Mouse (Mus musculus) liver, embryonic 13.5 days (tissue): ENCODE results near the gene Tshb. TPM values are rescaled to one million over a fixed set of nuclear protein-coding genes. Genes with fewer than 3 reads are reported as not detected.

Experiments used
- ATAC-seq: fragments of 200-750 bp; cut with Nextera tagmentation; 2 replicates; pipeline ENCODE4 v1.8.0; 2017; ENCODE audit warnings: low read depth, mild to moderate bottlenecking, moderate number of reproducible peaks, moderate library complexity
- DNase-seq: peaks from one replicate; pipeline ENCODE4 v3.0.0; 2022
- H3K27ac ChIP-seq: fragments of 300-500 bp; sonication (generic); 2 replicates; pipeline ENCODE4 v1.5.1; 2015; ENCODE audit warnings: moderate library complexity, mild to moderate bottlenecking, inconsistent platforms
- H3K27me3 ChIP-seq: fragments of 300-500 bp; sonication (generic); 2 replicates; pipeline ENCODE4 v1.6.1; 2015; ENCODE audit warnings: mild to moderate bottlenecking, inconsistent platforms
- H3K36me3 ChIP-seq: fragments of 300-500 bp; sonication (generic); 2 replicates; pipeline ENCODE4 v1.6.1; 2015; ENCODE audit warnings: mild to moderate bottlenecking, inconsistent platforms
- H3K4me1 ChIP-seq: fragments of 300-500 bp; sonication (generic); replicated peaks from 2 replicates; pipeline ENCODE4 v1.6.1; 2015; ENCODE audit warnings: inconsistent platforms
- H3K4me2 ChIP-seq: fragments of 300-500 bp; sonication (generic); 2 replicates; pipeline ENCODE4 v1.6.1; 2015; ENCODE audit warnings: inconsistent platforms, mild to moderate bottlenecking, moderate library complexity
- H3K4me3 ChIP-seq: fragments of 300-500 bp; sonication (generic); replicated peaks from 2 replicates; pipeline ENCODE4 v1.5.1; 2015; ENCODE audit warnings: mild to moderate bottlenecking, inconsistent platforms
- H3K9ac ChIP-seq: fragments of 300-500 bp; sonication (generic); 2 replicates; pipeline ENCODE4 v1.6.1; 2015; ENCODE audit warnings: mild to moderate bottlenecking, inconsistent platforms
- H3K9me3 ChIP-seq: fragments of 300-500 bp; sonication (generic); replicated peaks from 2 replicates; pipeline ENCODE4 v1.6.1; 2016; ENCODE audit warnings: inconsistent platforms
- WGBS: fragments of 180-500 bp; shearing (Covaris S2); methylation state at CpG from one replicate; pipeline ENCODE4 v1.1.7; 2015; ENCODE audit not compliant: insufficient replicate concordance; 5-methylcytosine and 5-hydroxymethylcytosine counted together
- polyA plus RNA-seq: library from polyadenylated mRNA; unstranded; fragments of >200 nt; fragmentation: Nextera tagmentation; extraction: Ambion mirVana; gene quantifications from 2 replicates; pipeline ENCODE4 v1.2.1, GENCODE M21; 2015

The Tshb gene
- polyA plus RNA-seq, 1 experiment from 2014 or later, result 0.15 TPM

DNA sequence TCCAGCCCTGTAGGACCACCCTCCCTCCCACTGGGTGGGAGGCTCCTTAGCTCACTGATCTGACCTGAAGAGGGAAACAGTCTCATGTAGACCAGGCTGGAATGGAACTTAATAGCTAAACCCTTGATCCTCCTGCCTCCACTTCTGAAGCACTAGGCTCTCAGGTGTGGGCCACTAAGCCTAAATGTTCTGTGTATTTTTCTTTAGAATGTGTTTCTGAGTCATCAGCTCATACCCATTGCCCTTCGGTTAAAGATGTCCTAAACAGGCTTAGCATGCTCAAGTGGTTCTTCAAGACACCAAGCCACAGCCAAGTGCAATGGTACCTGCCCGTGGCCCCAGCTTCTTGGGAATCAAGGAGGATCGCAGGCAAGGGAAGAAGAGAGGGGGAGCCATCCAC, 31.0 kb downstream of the Tshb start:
- no peak overlapping the region for H3K27ac ChIP-seq
- H3K4me2 ChIP-seq, result no peak overlapping the region
- ATAC-seq, result no peak
- H3K4me1 ChIP-seq, result 0 out of 2 replicates have a peak, but pooled peaks cover 3% of the 10 kb centered on the region
- H3K9me3 ChIP-seq, result no peaks in the 10 kb centered on the region
- no peak for DNase-seq
- no peak overlapping the region for H3K9ac ChIP-seq
- no peak overlapping the region for H3K4me3 ChIP-seq
- H3K36me3 ChIP-seq, result no peaks in the 10 kb centered on the region
- no peaks in the 10 kb centered on the region for H3K27me3 ChIP-seq
- 50% methylated on average over 3 of the region's 3 CpGs for WGBS

DNA sequence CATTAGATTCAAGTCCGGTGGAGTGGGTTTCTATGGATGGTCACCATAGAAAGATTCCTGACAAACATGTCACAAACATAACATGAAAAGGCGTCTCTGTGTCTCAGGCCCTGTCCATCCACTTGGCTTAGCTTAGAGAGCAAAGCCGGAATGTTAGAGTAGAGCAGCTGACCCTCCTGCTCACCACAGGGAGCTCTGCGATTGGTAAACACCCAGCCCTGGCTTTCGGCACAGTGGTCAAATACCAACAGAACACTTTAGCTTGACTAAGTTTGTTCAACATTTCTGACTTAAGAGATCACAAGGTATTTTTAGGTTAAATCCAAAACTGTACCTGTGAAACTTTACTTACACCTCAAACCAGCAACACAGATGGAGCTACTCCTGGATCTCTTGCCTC, 31.4 kb downstream of the Tshb start:
- H3K9ac ChIP-seq, result no peak overlapping the region
- no peaks in the 10 kb centered on the region for H3K27me3 ChIP-seq
- H3K4me3 ChIP-seq, result no peak overlapping the region
- H3K4me2 ChIP-seq, result no peak overlapping the region
- no peaks in the 10 kb centered on the region for H3K36me3 ChIP-seq
- 0 out of 2 replicates have a peak, but pooled peaks cover 3% of the 10 kb centered on the region for H3K4me1 ChIP-seq
- H3K9me3 ChIP-seq, result no peaks in the 10 kb centered on the region
- DNase-seq (no peak), ATAC-seq (no peak)
- no peak overlapping the region for H3K27ac ChIP-seq
- 73% methylated on average over 5 of the region's 5 CpGs for WGBS

DNA sequence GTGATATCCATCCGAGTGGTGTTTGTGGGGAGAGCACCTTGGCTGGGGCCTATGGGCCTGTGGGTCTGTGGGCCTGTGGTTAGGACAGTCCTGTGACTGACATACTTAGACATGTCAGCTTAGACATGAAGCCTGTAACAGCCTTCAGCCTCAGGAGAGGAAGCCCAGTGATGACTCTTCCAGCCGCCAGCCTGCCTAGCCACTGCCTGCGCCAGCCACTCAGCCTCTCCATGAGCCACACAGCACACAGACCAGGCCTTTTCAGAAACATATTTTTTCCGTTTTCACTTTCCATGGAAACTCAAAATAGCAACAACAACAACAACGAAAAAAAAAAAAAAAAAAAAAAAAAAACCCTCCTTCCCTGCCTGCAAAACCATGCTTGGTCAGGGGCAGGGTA, 33.8 kb downstream of the Tshb start:
- Histone ChIP-seq H3K9me3 (no peaks in the 10 kb centered on the region), H3K27ac (no peak overlapping the region), H3K4me2 (no peak overlapping the region), H3K4me1 (peaks cover 12% of the 10 kb centered on the region; the same call in 1 of the 2 replicates), H3K27me3 (no peaks in the 10 kb centered on the region), H3K9ac (no peak overlapping the region), H3K36me3 (no peaks in the 10 kb centered on the region), H3K4me3 (no peak overlapping the region)
- no peak for DNase-seq
- ATAC-seq, result no peak
- 51% methylated on average over 5 of the region's 5 CpGs for WGBS

DNA sequence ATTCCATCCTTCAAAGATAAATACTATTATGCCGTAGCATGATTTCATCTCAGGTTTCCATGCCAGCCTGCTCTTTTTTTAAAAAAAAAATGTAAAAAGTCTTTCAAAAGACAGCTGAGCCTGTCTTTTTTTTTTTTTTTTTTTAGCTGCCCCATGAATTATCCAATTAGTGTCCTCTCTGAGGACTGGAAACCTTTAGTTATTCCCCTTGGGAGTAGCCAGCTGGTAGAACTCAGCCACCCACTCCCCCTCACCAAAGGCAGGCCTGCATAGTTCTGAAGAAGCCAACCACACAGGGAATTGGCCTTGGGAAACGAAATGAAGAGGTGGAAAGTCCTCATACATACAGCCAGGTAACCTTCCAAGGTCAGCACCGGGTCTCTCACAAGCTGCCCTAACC, 34.5 kb downstream of the Tshb start:
- DNase-seq (no peak), ATAC-seq (no peak)
- Histone ChIP-seq H3K4me3 (no peak overlapping the region), H3K4me1 (peaks cover 12% of the 10 kb centered on the region; the same call in 1 of the 2 replicates), H3K9me3 (no peaks in the 10 kb centered on the region), H3K9ac (no peak overlapping the region), H3K36me3 (no peaks in the 10 kb centered on the region), H3K27ac (no peak overlapping the region), H3K4me2 (no peak overlapping the region), H3K27me3 (no peaks in the 10 kb centered on the region)
- 55% methylated on average over 3 of the region's 3 CpGs for WGBS

DNA sequence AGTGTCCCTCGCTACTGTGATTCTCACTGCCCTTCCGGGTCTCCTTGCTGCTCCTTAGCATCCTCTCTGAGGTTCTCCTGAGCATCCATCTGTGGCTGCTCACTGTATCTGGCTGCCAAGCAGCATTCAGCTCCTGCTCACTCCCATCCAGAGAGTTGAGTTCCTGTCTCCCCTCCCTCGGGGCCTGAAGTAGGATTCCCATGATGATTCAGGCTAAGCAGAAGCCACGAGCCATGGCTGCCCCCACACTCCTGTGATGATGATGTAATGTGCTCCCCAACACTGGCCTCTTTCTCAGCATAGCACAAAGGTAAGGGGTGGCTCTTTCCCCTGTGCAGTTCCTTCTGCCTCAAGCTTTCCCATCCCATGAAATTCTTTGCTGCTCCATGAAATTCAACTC, 36.3 kb downstream of the Tshb start:
- DNase-seq (no peak), ATAC-seq (no peak)
- H3K4me3 ChIP-seq, result no peak overlapping the region
- no peaks in the 10 kb centered on the region for H3K27me3 ChIP-seq
- H3K9ac ChIP-seq, result no peak overlapping the region
- no peaks in the 10 kb centered on the region for H3K9me3 ChIP-seq
- no peak overlapping the region for H3K4me2 ChIP-seq
- 64% methylated on average over 4 of the region's 4 CpGs for WGBS
- H3K36me3 ChIP-seq, result no peaks in the 10 kb centered on the region
- H3K4me1 ChIP-seq, result peaks cover 12% of the 10 kb centered on the region; the same call in 1 of the 2 replicates
- H3K27ac ChIP-seq, result no peak overlapping the region

DNA sequence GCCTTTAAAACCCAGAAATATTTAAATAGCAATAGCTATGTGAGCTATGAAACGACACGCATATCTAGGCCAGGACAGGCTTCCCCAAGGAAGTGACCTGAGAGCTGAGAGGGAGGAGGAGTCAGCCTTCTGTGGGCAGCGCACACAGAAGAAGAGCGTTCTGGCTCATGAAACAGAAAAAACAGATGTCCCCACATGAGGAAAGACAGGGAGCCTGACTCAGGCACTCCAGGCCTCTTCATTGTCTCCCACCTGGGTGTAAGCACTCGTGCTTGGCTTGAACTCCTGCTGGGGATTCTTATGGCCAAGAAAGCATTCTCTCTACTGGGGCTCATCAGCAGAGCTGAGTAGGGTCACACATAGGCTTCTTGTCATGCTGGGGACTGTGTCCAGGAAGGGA, 37.9 kb downstream of the Tshb start:
- 0 out of 2 replicates have a peak, but pooled peaks have one; percentile 20 for ATAC-seq
- whole genome bisulfite sequencing, result 14% methylated on average over 5 of the region's 5 CpGs

DNA sequence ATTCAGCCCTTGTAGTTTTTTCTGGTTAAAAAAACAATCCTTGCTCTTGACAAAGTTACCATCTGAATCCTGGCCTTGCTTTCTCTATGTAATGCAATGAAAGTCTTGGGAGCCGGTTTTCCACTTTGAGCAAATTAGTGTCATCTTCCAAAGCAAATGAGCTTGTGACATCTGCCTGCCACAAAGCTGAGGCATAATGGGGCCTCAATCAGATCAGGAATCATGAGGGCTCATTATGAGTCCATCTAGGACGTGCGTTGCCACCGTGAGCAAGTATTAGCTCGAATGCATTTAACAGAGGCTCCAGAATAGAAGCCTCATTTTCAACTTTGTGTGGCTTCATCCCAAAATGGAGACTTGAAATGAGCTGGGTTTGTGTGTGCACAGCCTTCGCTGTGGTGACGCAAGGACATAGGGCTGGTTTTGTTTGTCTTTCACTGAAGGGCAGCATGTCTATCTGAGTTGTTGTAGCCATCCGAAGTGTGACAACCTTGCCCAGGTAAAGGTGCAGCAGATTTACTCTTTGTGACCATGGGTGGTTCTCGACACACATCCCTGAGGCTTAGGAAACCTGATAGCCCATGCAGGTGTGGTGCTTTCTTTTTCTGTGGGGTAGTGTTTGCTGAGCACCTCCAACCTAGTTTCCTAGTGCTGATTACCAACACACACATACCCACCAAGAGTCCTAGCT, 38.6 kb downstream of the Tshb start:
- H3K4me1 ChIP-seq, result peaks cover 16% of the 10 kb centered on the region; the same call in 1 of the 2 replicates
- H3K27ac ChIP-seq, result peak overlapping the region; percentile 9; the same call in 1 of the 2 replicates
- H3K27me3 ChIP-seq, result no peaks in the 10 kb centered on the region
- no peak overlapping the region for H3K9ac ChIP-seq
- no peaks in the 10 kb centered on the region for H3K36me3 ChIP-seq
- H3K4me3 ChIP-seq, result no peak overlapping the region
- whole genome bisulfite sequencing, result 64% methylated on average over 9 of the region's 9 CpGs
- ATAC-seq, result no peak
- no peak overlapping the region for H3K4me2 ChIP-seq
- no peaks in the 10 kb centered on the region for H3K9me3 ChIP-seq
- no peak for DNase-seq

More for the DNA sequence above, 37.9 kb downstream of the Tshb start:
- Histone ChIP-seq H3K27ac (peak overlapping the region; percentile 9; the same call in 1 of the 2 replicates), H3K36me3 (no peaks in the 10 kb centered on the region), H3K4me3 (no peak overlapping the region), H3K4me1 (peaks cover 12% of the 10 kb centered on the region; the same call in 1 of the 2 replicates), H3K9me3 (no peaks in the 10 kb centered on the region), H3K27me3 (no peaks in the 10 kb centered on the region), H3K4me2 (no peak overlapping the region), H3K9ac (no peak overlapping the region)
- no peak for DNase-seq

DNA sequence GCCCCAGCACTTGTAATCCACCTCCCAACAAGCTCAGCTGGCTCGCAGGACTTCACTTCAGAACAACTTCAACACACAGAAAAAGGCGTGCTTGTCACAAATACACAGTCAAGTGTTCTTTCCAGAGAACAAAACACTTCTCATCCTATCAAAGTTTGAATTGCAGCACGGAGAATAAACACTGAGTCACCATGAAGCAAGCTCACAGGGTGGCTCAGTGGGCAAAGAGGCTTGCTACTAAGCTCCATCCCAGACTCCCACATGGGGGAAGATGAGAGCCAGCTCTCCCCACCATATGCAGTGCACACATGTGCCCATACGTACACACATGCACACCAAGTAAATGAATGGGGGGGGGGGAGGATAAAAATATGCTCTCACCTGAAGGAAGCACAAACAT, 39.3 kb downstream of the Tshb start:
- Histone ChIP-seq H3K4me1 (peaks cover 16% of the 10 kb centered on the region; the same call in 1 of the 2 replicates), H3K9ac (no peak overlapping the region), H3K27ac (no peak overlapping the region), H3K27me3 (no peaks in the 10 kb centered on the region), H3K4me2 (no peak overlapping the region), H3K9me3 (no peaks in the 10 kb centered on the region), H3K36me3 (no peaks in the 10 kb centered on the region), H3K4me3 (no peak overlapping the region)
- WGBS, result 44% methylated on average over 4 of the region's 4 CpGs
- ATAC-seq (no peak), DNase-seq (no peak)

DNA sequence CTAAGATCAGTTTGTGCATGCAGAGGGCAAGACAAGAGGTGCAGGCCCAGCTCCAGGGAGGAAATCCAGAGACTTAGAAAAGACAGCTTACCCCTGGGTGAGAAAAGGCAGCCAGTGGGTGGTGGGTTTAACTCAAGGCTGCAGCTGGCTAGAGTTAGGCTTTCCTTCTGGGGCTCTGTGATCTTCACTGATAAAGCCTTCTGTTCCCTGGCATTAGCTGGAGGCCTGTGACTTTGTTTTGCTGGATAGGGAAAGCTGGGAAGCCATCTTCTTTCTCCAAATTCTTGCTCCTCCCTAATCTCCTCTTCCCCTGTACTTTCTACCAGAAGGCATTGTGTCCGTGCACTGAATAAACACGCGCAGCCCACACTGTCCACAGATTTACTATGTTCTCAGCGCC, 39.8 kb downstream of the Tshb start:
- H3K9me3 ChIP-seq, result no peaks in the 10 kb centered on the region
- WGBS, result 77% methylated on average over 4 of the region's 4 CpGs

DNA sequence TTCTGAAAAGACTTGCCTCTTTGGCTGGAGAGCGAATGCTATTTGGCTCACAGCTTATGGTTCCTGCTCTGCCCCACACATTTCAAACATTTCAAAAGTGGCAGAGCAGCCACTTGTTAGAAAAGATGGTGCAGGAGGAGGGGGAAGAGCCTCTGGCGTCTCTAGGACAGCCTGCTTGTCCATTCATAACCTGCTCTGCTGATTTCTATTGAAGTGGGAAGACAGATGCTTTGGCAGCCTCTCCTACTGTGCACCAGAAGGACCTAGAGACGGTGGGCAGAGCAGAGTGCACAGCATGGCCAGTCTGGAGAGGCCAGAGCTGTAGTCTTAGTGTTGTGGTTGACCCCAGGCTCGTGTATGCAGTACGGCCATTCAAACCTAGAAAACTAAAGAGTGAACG, 43.6 kb downstream of the Tshb start:
- ATAC-seq, result no peak
- H3K4me1 ChIP-seq, result peaks cover 18% of the 10 kb centered on the region
- no peak for DNase-seq
- WGBS, result 47% methylated on average over 6 of the region's 6 CpGs
- peaks cover 42% of the 10 kb centered on the region for H3K27me3 ChIP-seq
- no peak overlapping the region for H3K9ac ChIP-seq
- 0 out of 2 replicates have a peak overlapping the region, but pooled peaks have one; percentile 19 for H3K27ac ChIP-seq
- H3K9me3 ChIP-seq, result no peaks in the 10 kb centered on the region
- H3K4me2 ChIP-seq, result no peak overlapping the region
- H3K4me3 ChIP-seq, result no peak overlapping the region
- H3K36me3 ChIP-seq, result no peaks in the 10 kb centered on the region

More for the DNA sequence above, 39.8 kb downstream of the Tshb start:
- Histone ChIP-seq H3K27ac (no peak overlapping the region), H3K4me1 (peaks cover 20% of the 10 kb centered on the region; the same call in 1 of the 2 replicates), H3K36me3 (no peaks in the 10 kb centered on the region), H3K9ac (no peak overlapping the region), H3K27me3 (0 out of 2 replicates have a peak, but pooled peaks cover 5% of the 10 kb centered on the region), H3K4me3 (no peak overlapping the region), H3K4me2 (no peak overlapping the region)
- no peak for DNase-seq
- ATAC-seq, result no peak

DNA sequence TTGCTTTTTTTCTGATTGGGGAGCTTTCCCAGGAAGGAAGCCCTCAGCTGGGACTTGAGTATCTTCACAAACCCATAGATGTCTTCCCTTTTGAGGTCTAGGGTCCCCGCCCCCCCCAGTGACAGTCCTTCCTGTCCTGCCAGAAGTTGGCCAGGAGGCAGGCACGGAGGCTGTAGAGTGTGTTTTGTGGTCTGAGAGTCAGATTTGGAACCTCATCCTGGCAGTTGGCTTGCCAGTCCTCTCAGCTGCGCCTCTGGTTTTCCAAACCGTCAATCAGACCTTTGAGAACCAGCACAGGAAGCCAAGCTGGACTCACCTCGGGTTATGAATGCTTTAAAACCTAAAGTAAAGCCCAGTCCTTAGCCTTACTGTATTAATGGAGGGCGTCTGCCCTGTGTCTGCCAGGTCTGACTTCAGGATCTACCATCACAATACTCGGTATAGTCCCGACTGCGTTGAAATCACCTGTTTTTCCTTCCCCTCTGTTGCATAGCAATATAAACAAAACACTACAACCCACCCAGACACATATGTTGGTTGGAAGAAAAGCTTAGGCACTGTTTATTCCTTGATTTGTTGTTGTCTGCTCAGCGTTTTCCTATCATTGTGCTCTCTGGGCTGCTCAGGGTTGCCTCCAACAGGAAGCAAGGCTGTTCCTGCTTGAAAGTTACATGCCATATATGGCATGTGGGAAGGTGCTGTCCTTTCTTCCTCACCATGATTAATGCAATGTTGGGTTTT, 44.2 kb downstream of the Tshb start:
- peak overlapping the region; percentile 9; the same call in 1 of the 2 replicates for H3K4me2 ChIP-seq
- peaks cover 16% of the 10 kb centered on the region for H3K4me1 ChIP-seq
- DNase-seq (no peak), ATAC-seq (no peak)
- H3K27ac ChIP-seq, result peak overlapping the region; percentile 53
- H3K27me3 ChIP-seq, result peaks cover 45% of the 10 kb centered on the region
- no peaks in the 10 kb centered on the region for H3K36me3 ChIP-seq
- no peaks in the 10 kb centered on the region for H3K9me3 ChIP-seq
- H3K9ac ChIP-seq, result no peak overlapping the region
- H3K4me3 ChIP-seq, result no peak overlapping the region
- WGBS, result 12% methylated on average over 10 of the region's 10 CpGs
